Mouse (Mus musculus): Measurements from ENCODE around the gene Barhl2.

The Barhl2 gene

GRCm38 (mm10) chr5:106454411-106455105, 3.4 kb downstream of the Barhl2 start:
- peak in 1 of 2 experiments; percentile 13 for DNase-seq

- DNase-seq: no peak
Measured at GRCm38 (mm10) chr5:106453886-106454321, 4.1 kb downstream of the Barhl2 start.

GRCm38 (mm10) chr5:106453181-106453885, 4.6 kb downstream of the Barhl2 start:
- peak in 1 of 2 experiments; percentile 20 for DNase-seq

- no peak for DNase-seq
Measured at GRCm38 (mm10) chr5:106452686-106453085, 5.3 kb downstream of the Barhl2 start.

GRCm38 (mm10) chr5:106451681-106452440, 6.1 kb downstream of the Barhl2 start:
- no peak for DNase-seq

GRCm38 (mm10) chr5:106450426-106451160, 7.4 kb downstream of the Barhl2 start:
- DNase-seq: no peak

GRCm38 (mm10) chr5:106449720-106450425, 8.1 kb downstream of the Barhl2 start:
- no peak for DNase-seq

GRCm38 (mm10) chr5:106448798-106449125, 9.2 kb downstream of the Barhl2 start:
- no peak for DNase-seq

GRCm38 (mm10) chr5:106447951-106448797, 9.8 kb downstream of the Barhl2 start:
- no peak for DNase-seq

GRCm38 (mm10) chr5:106447091-106447820, 10.7 kb downstream of the Barhl2 start:
- DNase-seq: no peak

GRCm38 (mm10) chr5:106446593-106446992, 11.4 kb downstream of the Barhl2 start:
- no peak for DNase-seq

- DNase-seq: no peak
Measured at GRCm38 (mm10) chr5:106445681-106446080, 12.3 kb downstream of the Barhl2 start.

GRCm38 (mm10) chr5:106438916-106439315, 19.1 kb downstream of the Barhl2 start:
- DNase-seq: no peak

GRCm38 (mm10) chr5:106426069-106426468, 31.9 kb downstream of the Barhl2 start:
- DNase-seq: no peak

- no peak for DNase-seq
Measured at GRCm38 (mm10) chr5:106420871-106421270, 37.1 kb downstream of the Barhl2 start.

GRCm38 (mm10) chr5:106420370-106420769, 37.6 kb downstream of the Barhl2 start:
- DNase-seq: no peak

GRCm38 (mm10) chr5:106417210-106417609, 40.8 kb downstream of the Barhl2 start:
- DNase-seq: peak in 1 of 2 experiments; percentile 4

GRCm38 (mm10) chr5:106416550-106416949, 41.4 kb downstream of the Barhl2 start:
- DNase-seq: no peak

GRCm38 (mm10) chr5:106415734-106416133, 42.2 kb downstream of the Barhl2 start:
- no peak for DNase-seq

- no peak for DNase-seq
Measured at GRCm38 (mm10) chr5:106402761-106403160, 55.2 kb downstream of the Barhl2 start.
